27 mouse cellular contexts compared by ENCODE assay signal in genomic region chr12:59195065-59195464, GRCm38 (mm10). TPM values are rescaled to one million over a fixed set of nuclear protein-coding genes. Genes with fewer than 3 reads are reported as not detected.
DNase-seq lines count a peak whose midpoint lies in the region; ATAC-seq lines count a peak whose summit lies in the region.
"Had no signal": no experiment of that assay in that cellular context is flagged by ENCODE, and none has a peak within 500 bp of the region (broad histone marks: within the 10 kb centered on the region; RNA-seq: fewer than 3 reads in every experiment).

No protein-coding gene starts in this region.

- H3K4me3 ChIP-seq in liver, embryonic 15.5 days (replicated peaks): no peak overlapping the region
- H3K4me3 ChIP-seq: embryonic facial prominence, embryonic 15.5 days; forebrain, embryonic 13.5 days; hindbrain, embryonic 12.5 days; intestine, embryonic 15.5 days; midbrain, embryonic 13.5 days had no signal

- H3K4me1 ChIP-seq in liver, embryonic 15.5 days (replicated peaks): peaks cover 21% of the 10 kb centered on the region
- H3K4me1 ChIP-seq: embryonic facial prominence, embryonic 15.5 days; forebrain, embryonic 13.5 days; hindbrain, embryonic 12.5 days; intestine, embryonic 15.5 days; midbrain, embryonic 13.5 days had no signal

- peak overlapping the region; percentile 29 for H3K4me2 ChIP-seq in liver, embryonic 15.5 days
- H3K4me2 ChIP-seq: embryonic facial prominence, embryonic 15.5 days; forebrain, embryonic 13.5 days; hindbrain, embryonic 12.5 days; intestine, embryonic 15.5 days; midbrain, embryonic 13.5 days had no signal

- WGBS in liver, embryonic 15.5 days (ENCODE audit: insufficient replicate concordance): 53% methylated on average over 4 of the region's 4 CpGs

- no peak overlapping the region for H3K9ac ChIP-seq in liver, embryonic 15.5 days
- H3K9ac ChIP-seq: embryonic facial prominence, embryonic 15.5 days; forebrain, embryonic 13.5 days; hindbrain, embryonic 12.5 days; intestine, embryonic 15.5 days; midbrain, embryonic 13.5 days had no signal

- no peaks in the 10 kb centered on the region for H3K27me3 ChIP-seq in liver, embryonic 15.5 days
- H3K27me3 ChIP-seq: embryonic facial prominence, embryonic 15.5 days; forebrain, embryonic 13.5 days; hindbrain, embryonic 12.5 days; intestine, embryonic 15.5 days; midbrain, embryonic 13.5 days had no signal

- no peaks in the 10 kb centered on the region for H3K9me3 ChIP-seq in liver, embryonic 15.5 days (replicated peaks)
- H3K9me3 ChIP-seq: embryonic facial prominence, embryonic 15.5 days; forebrain, embryonic 13.5 days; hindbrain, embryonic 12.5 days; intestine, embryonic 15.5 days; midbrain, embryonic 13.5 days had no signal

- peak; percentile 14 for DNase-seq in kidney, adult 18-20 months
- DNase-seq in kidney, postnatal 10 days: no peak
- peak; percentile 67 for DNase-seq in A20 (ENCODE audit: low read depth, low spot score)
- peak; percentile 62 to 75 for DNase-seq in kidney, postnatal 36 days
- no peak for DNase-seq in cerebellum, adult 11 months
- no peak for DNase-seq in embryo, embryonic 10.5 days (ENCODE audit: low spot score)
- DNase-seq in retina, embryonic 14.5 days (ENCODE audit: low spot score): no peak
- DNase-seq: adrenal gland, postnatal 25 days; cerebellum, adult 18-20 months; cerebellum, postnatal 10 days; gastrocnemius, postnatal 25 days; heart, postnatal 36 days; layer of hippocampus, adult 9-11 months; lung, adult 18-20 months; lung, postnatal 10 days; right cerebral cortex, adult 18-20 months; thymus, adult 18-20 months; thymus, postnatal 25 days had no signal

- H3K27ac ChIP-seq in liver, embryonic 15.5 days (replicated peaks): peak overlapping the region; percentile 45
- H3K27ac ChIP-seq: embryonic facial prominence, embryonic 15.5 days; forebrain, embryonic 13.5 days; hindbrain, embryonic 12.5 days; hindbrain, postnatal 0 days; intestine, embryonic 15.5 days; macrophage; midbrain, embryonic 13.5 days; stomach, postnatal 0 days had no signal

- H3K36me3 ChIP-seq in liver, embryonic 15.5 days (replicated peaks): peaks cover 22% of the 10 kb centered on the region
- H3K36me3 ChIP-seq: intestine, embryonic 15.5 days had no signal

- ATAC-seq in liver, embryonic 15.5 days (ENCODE audit: insufficient read depth): 0 out of 2 replicates have a peak, but pooled peaks have one; percentile 44
- ATAC-seq: forebrain, embryonic 13.5 days; hindbrain, postnatal 0 days; intestine, embryonic 15.5 days; midbrain, embryonic 13.5 days had no signal

RNA-seq across cellular contexts. Expression of gene Fbxo33, which starts 24.5 kb away (rescaled TPM):
- polyA plus RNA-seq in liver, embryonic 15.5 days (2015; fragmentation: Nextera tagmentation; extraction: Ambion mirVana): 7.6 and 7.8 TPM in 2 replicates

Comparison
In these comparisons a context has a peak if more than half of its experiments do, and no peak if none do; other contexts are left out.
1. DNase-seq: peak in kidney, adult 18-20 months (single experiment), A20 (single experiment) and kidney, postnatal 36 days (2 of 2); none in kidney, postnatal 10 days (single experiment), cerebellum, adult 11 months (single experiment), embryo, embryonic 10.5 days (single experiment) and retina, embryonic 14.5 days (single experiment).